Mouse (Mus musculus): ENCODE results near the gene Mroh8. TPM values are rescaled to one million over a fixed set of nuclear protein-coding genes. Genes with fewer than 3 reads are reported as not detected.
"Not testable (repeated sequence)": the region's sequence is repeated elsewhere in the genome, so short reads cannot be mapped to it uniquely, and the experiment has no call there.

Mroh8 gene
- total RNA-seq, 2 experiments from 2014 or later = not detected

DNA sequence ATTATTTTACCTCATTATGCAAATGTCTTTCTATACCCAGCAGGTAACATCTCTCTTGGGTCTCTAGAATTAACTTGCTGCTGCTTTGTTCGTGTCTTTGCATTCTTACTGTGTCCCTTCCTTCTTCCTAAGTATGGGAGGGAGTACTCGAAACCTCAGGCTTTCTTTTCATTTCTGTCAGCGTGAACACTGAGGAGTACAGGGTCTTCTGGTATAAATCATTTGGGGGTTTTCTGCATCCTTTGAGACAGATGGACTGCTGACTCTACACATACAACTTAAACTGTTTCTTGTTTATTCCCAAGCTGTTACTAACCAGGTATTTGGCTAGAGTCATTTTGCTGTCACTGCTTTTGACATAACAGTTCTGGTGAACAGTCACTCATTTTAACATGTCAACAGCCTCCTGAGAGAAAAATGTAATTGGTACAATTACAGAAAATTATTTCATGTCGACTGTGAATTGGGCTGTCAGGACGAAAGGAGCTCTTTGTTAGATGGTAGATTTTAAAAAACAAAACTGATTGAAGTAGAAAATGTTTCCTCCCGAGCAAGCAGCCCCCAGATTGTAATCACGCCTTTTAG lies 16.8 kb upstream of the Mroh8 start:
- no peak for ATAC-seq (replicated peaks; ENCODE audit: low FRiP score, poor library complexity, severe bottlenecking)

- peak; percentile 49; the same call in 1 of the 2 replicates for ATAC-seq (replicated peaks; ENCODE audit: low FRiP score, poor library complexity, severe bottlenecking)
These were observed 12.7 kb upstream of the Mroh8 start for GRCm38 (mm10) chr2:157292093-157292492.

- peak; percentile 58 for ATAC-seq (replicated peaks; ENCODE audit: low FRiP score, poor library complexity, severe bottlenecking)
These were observed 9.6 kb upstream of the Mroh8 start for GRCm38 (mm10) chr2:157288996-157289395.

DNA sequence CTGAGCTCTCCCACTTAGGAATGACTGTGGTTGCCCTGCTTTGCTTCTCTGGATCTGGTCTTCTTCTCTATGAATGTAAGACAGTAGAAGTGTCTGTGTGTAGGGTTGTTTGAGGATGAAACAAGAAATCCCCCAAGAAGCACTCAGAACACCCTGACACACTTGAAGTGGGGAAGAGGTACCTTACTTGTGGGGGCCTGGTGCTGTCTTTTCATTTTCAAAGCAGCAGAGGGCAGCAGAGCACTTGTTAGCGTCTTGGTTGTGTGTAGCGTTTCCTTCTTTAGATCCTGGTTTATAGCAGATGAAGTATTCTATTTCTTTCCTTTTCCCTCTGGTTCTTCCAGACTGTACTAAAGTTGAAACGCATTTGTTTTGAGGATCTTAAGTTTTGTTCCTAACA lies 8.2 kb upstream of the Mroh8 start:
- peak; percentile 70; the same call in 1 of the 2 replicates for ATAC-seq (replicated peaks; ENCODE audit: low FRiP score, poor library complexity, severe bottlenecking)

DNA sequence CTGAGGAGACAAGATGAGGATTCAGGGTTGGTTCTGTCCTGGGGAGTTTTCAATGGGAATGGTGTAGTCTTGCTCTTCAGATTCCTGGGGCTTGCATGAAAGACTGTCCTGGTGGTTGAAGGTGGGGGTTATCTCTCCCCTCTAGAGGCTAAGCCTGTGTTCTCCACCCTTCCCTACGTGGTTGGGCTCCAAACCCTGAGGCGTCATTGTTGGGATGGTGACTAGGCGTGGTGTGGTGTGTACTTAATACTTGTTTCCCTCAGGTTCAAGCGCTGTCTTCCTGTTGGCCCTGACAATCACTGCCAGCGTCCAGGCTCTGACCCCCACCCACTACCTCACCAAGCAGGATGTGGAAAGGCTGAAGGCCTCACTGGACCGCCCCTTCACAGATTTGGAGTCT lies 4.0 kb upstream of the Mroh8 start:
- no peak for ATAC-seq (replicated peaks; ENCODE audit: low FRiP score, poor library complexity, severe bottlenecking)

- peak; percentile 98 for ATAC-seq (replicated peaks; ENCODE audit: low FRiP score, poor library complexity, severe bottlenecking)
These were observed 483 bp downstream of the Mroh8 start, which contains the start of gene Rpn2 for GRCm38 (mm10) chr2:157278717-157279415. Rpn2 (plus strand) TSS chr2:157279017.

- ATAC-seq (replicated peaks; ENCODE audit: low FRiP score, poor library complexity, severe bottlenecking) = no peak
These were observed 15.5 kb downstream of the Mroh8 start for GRCm38 (mm10) chr2:157263832-157264231.

GRCm38 (mm10) chr2:157263101-157263500 lies 16.2 kb downstream of the Mroh8 start:
- ATAC-seq (replicated peaks; ENCODE audit: low FRiP score, poor library complexity, severe bottlenecking) = no peak

GRCm38 (mm10) chr2:157262506-157262905 lies 16.8 kb downstream of the Mroh8 start:
- ATAC-seq (replicated peaks; ENCODE audit: low FRiP score, poor library complexity, severe bottlenecking) = no peak

- no peak for ATAC-seq (replicated peaks; ENCODE audit: low FRiP score, poor library complexity, severe bottlenecking)
These were observed 17.4 kb downstream of the Mroh8 start for GRCm38 (mm10) chr2:157261930-157262329.

DNA sequence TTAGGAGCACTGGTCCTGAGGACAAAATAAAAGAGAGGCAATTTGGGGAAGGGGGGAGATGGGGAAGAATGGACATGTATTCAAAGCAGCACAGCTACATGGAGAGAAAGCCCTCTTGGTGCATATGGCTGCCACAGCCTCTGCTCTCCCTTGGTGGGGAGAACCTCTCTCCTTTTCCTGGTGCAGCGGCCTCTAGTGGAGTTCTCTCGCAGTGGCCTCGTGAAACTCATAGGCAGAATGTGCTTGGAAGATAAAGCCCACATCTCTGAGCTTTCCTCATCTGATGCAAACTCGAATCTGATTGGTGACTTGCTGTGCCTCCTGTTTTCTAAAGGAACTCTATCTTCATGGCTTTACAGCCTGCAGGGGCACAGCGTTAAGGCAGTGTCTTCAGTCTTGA lies 19.6 kb downstream of the Mroh8 start:
- ATAC-seq (replicated peaks; ENCODE audit: low FRiP score, poor library complexity, severe bottlenecking) = peak; percentile 73

DNA sequence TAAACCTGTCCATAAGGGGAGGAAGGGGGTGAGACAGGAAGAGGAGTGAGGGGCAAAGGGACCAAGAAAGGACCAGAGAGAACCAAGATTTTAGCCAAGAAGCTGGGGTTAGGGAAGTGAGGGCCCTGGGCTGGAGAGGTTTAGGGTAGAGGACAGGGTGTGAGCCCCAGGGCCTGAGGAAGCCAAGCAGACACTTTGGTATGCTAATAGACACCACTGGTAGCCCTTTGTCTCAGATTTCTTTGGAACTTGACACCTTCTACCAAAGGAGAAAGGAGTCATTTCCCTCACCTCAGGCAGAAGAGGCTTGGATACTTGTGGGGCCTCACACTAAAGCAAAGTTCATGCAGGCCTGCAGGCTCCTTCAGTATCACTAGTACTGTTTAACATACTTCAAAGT lies 31.2 kb downstream of the Mroh8 start:
- ATAC-seq (replicated peaks; ENCODE audit: low FRiP score, poor library complexity, severe bottlenecking) = no peak

GRCm38 (mm10) chr2:157245603-157246002 lies 33.7 kb downstream of the Mroh8 start:
- ATAC-seq (replicated peaks; ENCODE audit: low FRiP score, poor library complexity, severe bottlenecking) = no peak

- ATAC-seq (replicated peaks; ENCODE audit: low FRiP score, poor library complexity, severe bottlenecking) = no peak
These were observed 34.3 kb downstream of the Mroh8 start for GRCm38 (mm10) chr2:157245001-157245400.

GRCm38 (mm10) chr2:157235946-157236345 lies 43.4 kb downstream of the Mroh8 start:
- no peak for ATAC-seq (replicated peaks; ENCODE audit: low FRiP score, poor library complexity, severe bottlenecking)

- ATAC-seq (replicated peaks; ENCODE audit: low FRiP score, poor library complexity, severe bottlenecking) = not testable (repeated sequence)
These were observed 57.4 kb downstream of the Mroh8 start for GRCm38 (mm10) chr2:157221916-157222315.

DNA sequence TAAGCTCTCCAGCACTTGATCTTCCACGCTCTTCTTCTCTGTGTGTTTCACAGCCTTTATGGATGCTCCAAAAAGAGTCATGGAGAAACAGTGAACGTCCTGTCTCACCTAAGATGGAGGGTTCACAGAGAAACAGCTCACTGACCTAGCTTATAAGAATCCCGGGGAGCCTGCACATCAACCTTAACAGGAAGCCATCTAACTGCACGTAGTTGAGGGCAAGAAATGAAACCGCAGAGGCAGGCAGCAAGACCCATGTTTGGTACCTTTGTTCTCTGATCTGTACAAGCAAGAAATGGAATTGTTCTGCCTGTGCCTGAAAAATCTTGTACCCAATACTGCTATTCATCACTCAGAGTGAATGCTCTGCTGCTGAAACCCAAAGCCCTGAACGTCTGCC lies 59.2 kb downstream of the Mroh8 start:
- no peak for ATAC-seq (replicated peaks; ENCODE audit: low FRiP score, poor library complexity, severe bottlenecking)

DNA sequence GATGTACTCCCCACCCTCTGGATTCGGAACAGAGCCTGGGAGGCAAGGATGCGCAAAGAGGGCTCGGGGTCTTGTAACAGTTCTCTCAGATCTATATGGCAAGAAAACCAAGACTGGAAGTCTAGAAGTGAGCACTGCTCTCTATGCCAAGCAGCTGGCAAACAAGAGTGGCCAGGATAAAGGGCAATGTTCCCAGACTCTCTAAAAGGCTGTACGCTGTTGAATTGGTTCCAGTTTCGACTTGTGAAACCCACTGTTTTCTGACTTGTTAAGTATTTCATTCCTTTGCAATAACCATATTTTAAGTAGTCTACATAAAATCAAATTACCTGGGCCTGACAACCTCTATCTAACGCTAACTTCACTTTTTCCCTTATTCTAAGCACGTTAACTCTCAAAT lies 67.6 kb downstream of the Mroh8 start:
- ATAC-seq (replicated peaks; ENCODE audit: low FRiP score, poor library complexity, severe bottlenecking) = no peak

GRCm38 (mm10) chr2:157204366-157205218 lies 74.8 kb downstream of the Mroh8 start, which contains the start of gene Rbl1:
Rbl1 (minus strand) TSS chr2:157204534.
- peak; percentile 85 for ATAC-seq (replicated peaks; ENCODE audit: low FRiP score, poor library complexity, severe bottlenecking)
